Mouse (Mus musculus) heart, postnatal 0 days (tissue): ENCODE measurements around the gene Plcxd3. TPM values are rescaled to one million over a fixed set of nuclear protein-coding genes. Genes with fewer than 3 reads are reported as not detected.
"Not testable (repeated sequence)": the region's sequence is repeated elsewhere in the genome, so short reads cannot be mapped to it uniquely, and the experiment has no call there.

ENCODE experiments used
- ATAC-seq: fragments of 200-750 bp; cut with Nextera tagmentation; 2 replicates; pipeline ENCODE4 v1.8.0; 2017; ENCODE audit warnings: low read depth, moderate number of reproducible peaks, moderate library complexity; ENCODE audit not compliant: insufficient read depth
- DNase-seq: peaks from one replicate; pipeline ENCODE4 v3.0.0-alpha.2; 2016; ENCODE audit warnings: low spot score
- H3K27ac ChIP-seq: fragments of 300-500 bp; sonication (generic); 2 replicates; pipeline ENCODE4 v1.5.1; 2014; ENCODE audit warnings: low read depth, mild to moderate bottlenecking
- H3K27me3 ChIP-seq: fragments of 300-500 bp; sonication (generic); 2 replicates; pipeline ENCODE4 v1.6.1; 2014; ENCODE audit warnings: low read length, mixed read lengths; ENCODE audit not compliant: control insufficient read depth, insufficient read depth
- H3K36me3 ChIP-seq: fragments of 300-500 bp; sonication (generic); replicated peaks from 2 replicates; pipeline ENCODE4 v1.6.1; 2014; ENCODE audit warnings: low read length, mixed read lengths; ENCODE audit not compliant: control insufficient read depth, insufficient read depth
- H3K4me1 ChIP-seq: fragments of 300-500 bp; sonication (generic); 2 replicates; pipeline ENCODE4 v1.6.1; 2014; ENCODE audit warnings: antibody characterized with exemption; ENCODE audit not compliant: control insufficient read depth, insufficient read depth
- H3K4me2 ChIP-seq: fragments of 300-500 bp; sonication (generic); 2 replicates; pipeline ENCODE4 v1.6.1; 2014; ENCODE audit warnings: low read depth, mild to moderate bottlenecking, low read length, moderate library complexity
- H3K4me3 ChIP-seq: fragments of 300-500 bp; sonication (generic); 2 replicates; pipeline ENCODE4 v1.5.1; 2014; ENCODE audit warnings: low read depth, low read length
- H3K9ac ChIP-seq: fragments of 300-500 bp; sonication (generic); replicated peaks from 2 replicates; pipeline ENCODE4 v1.6.1; 2014; ENCODE audit warnings: low read depth, low read length, mixed read lengths
- H3K9me3 ChIP-seq: fragments of 300-500 bp; sonication (generic); replicated peaks from 2 replicates; pipeline ENCODE4 v1.6.1; 2016; ENCODE audit warnings: low read length; ENCODE audit not compliant: control insufficient read depth
- CTCF ChIP-seq: IDR thresholded peaks from 2 replicates; pipeline ENCODE4 v1.5.1; 2016; ENCODE audit warnings: antibody characterized with exemption, control low read depth, low read depth
- EP300 ChIP-seq: IDR thresholded peaks from 2 replicates; pipeline ENCODE4 v1.6.1; 2016; ENCODE audit warnings: antibody characterized with exemption, low read depth
- WGBS: fragments of 180-500 bp; shearing (Covaris S2); extraction: QIAGEN DNeasy Blood & Tissue Kit; methylation state at CpG from one replicate; pipeline ENCODE4 v1.1.7; 2014; 5-methylcytosine and 5-hydroxymethylcytosine counted together
- polyA plus RNA-seq: library from polyadenylated mRNA; unstranded; fragments of >200 nt; fragmentation: Nextera tagmentation; extraction: Ambion mirVana; gene quantifications from 2 replicates; pipeline ENCODE4 v1.2.1, GENCODE M21; 2015
- total RNA-seq: library from RNA; depleted of rRNA; stranded (reverse); fragments of >200 nt; gene quantifications from 2 replicates; pipeline ENCODE4 v1.2.3, GENCODE M21; 2014; ENCODE audit warnings: low replicate concordance

Plcxd3 gene
- total and polyA plus RNA-seq, 2 experiments from 2014 or later, result 0.15 TPM; not detected in 1

GRCm38 (mm10) chr15:4559121-4559520 is 183.8 kb downstream of the Plcxd3 start:
- WGBS, result 69% methylated on average over 5 of the region's 5 CpGs
- H3K9me3 ChIP-seq, result no peaks in the 10 kb centered on the region

GRCm38 (mm10) chr15:4561431-4561970 is 186.2 kb downstream of the Plcxd3 start:
- H3K4me3 ChIP-seq, result no peak overlapping the region
- no peak for TF ChIP-seq EP300
- TF ChIP-seq CTCF, result no peak
- no peaks in the 10 kb centered on the region for H3K4me1 ChIP-seq
- WGBS, result 60% methylated on average over 6 of the region's 6 CpGs
- H3K9ac ChIP-seq, result no peak overlapping the region
- no peaks in the 10 kb centered on the region for H3K36me3 ChIP-seq
- H3K4me2 ChIP-seq, result no peak overlapping the region
- no peak for DNase-seq
- H3K27ac ChIP-seq, result no peak overlapping the region
- H3K27me3 ChIP-seq, result no peaks in the 10 kb centered on the region
- no peaks in the 10 kb centered on the region for H3K9me3 ChIP-seq
- ATAC-seq, result no peak

More at GRCm38 (mm10) chr15:4559121-4559520, 183.8 kb downstream of the Plcxd3 start:
- no peak overlapping the region for H3K4me3 ChIP-seq
- no peak for ATAC-seq
- no peak overlapping the region for H3K9ac ChIP-seq
- H3K36me3 ChIP-seq, result no peaks in the 10 kb centered on the region
- no peak for TF ChIP-seq CTCF
- TF ChIP-seq EP300, result no peak
- no peak overlapping the region for H3K27ac ChIP-seq
- DNase-seq, result no peak
- H3K27me3 ChIP-seq, result no peaks in the 10 kb centered on the region
- no peaks in the 10 kb centered on the region for H3K4me1 ChIP-seq
- H3K4me2 ChIP-seq, result no peak overlapping the region

- not testable (repeated sequence) for ATAC-seq, DNase-seq
- 83% methylated on average over 8 of the region's 8 CpGs for WGBS
These were observed 220.2 kb downstream of the Plcxd3 start for GRCm38 (mm10) chr15:4595521-4595920.

GRCm38 (mm10) chr15:4598661-4599060 is 223.4 kb downstream of the Plcxd3 start:
- H3K4me2 ChIP-seq, ATAC-seq, H3K27ac ChIP-seq, H3K27me3 ChIP-seq, DNase-seq, H3K4me1 ChIP-seq, H3K9ac ChIP-seq, H3K36me3 ChIP-seq, H3K9me3 ChIP-seq, H3K4me3 ChIP-seq: not testable (repeated sequence)
- WGBS, result 83% methylated on average over 8 of the region's 8 CpGs

More at GRCm38 (mm10) chr15:4595521-4595920, 220.2 kb downstream of the Plcxd3 start:
- H3K9me3 ChIP-seq, H3K4me2 ChIP-seq, H3K9ac ChIP-seq, H3K4me1 ChIP-seq, H3K27me3 ChIP-seq, H3K27ac ChIP-seq, H3K4me3 ChIP-seq, H3K36me3 ChIP-seq: not testable (repeated sequence)

- not testable (repeated sequence) for H3K27ac ChIP-seq, DNase-seq, H3K9me3 ChIP-seq, ATAC-seq, H3K4me1 ChIP-seq, H3K27me3 ChIP-seq, H3K9ac ChIP-seq, H3K4me2 ChIP-seq, H3K36me3 ChIP-seq, H3K4me3 ChIP-seq
- WGBS, result 74% methylated on average over 8 of the region's 8 CpGs
These were observed 224.0 kb downstream of the Plcxd3 start for GRCm38 (mm10) chr15:4599331-4599730.

GRCm38 (mm10) chr15:4605630-4606029 is 230.3 kb downstream of the Plcxd3 start:
- WGBS, result 63% methylated on average over 6 of the region's 6 CpGs
- H3K36me3 ChIP-seq, result no peaks in the 10 kb centered on the region
- no peak overlapping the region for H3K9ac ChIP-seq
- H3K4me1 ChIP-seq, result no peaks in the 10 kb centered on the region
- no peak overlapping the region for H3K4me3 ChIP-seq
- TF ChIP-seq CTCF, result no peak
- TF ChIP-seq EP300, result no peak
- ATAC-seq, result no peak
- H3K27ac ChIP-seq, result no peak overlapping the region
- H3K9me3 ChIP-seq, result no peaks in the 10 kb centered on the region
- no peak for DNase-seq
- no peak overlapping the region for H3K4me2 ChIP-seq
- no peaks in the 10 kb centered on the region for H3K27me3 ChIP-seq
